Mouse (Mus musculus): ENCODE results near the gene Rpia. TPM values are rescaled to one million over a fixed set of nuclear protein-coding genes. Genes with fewer than 3 reads are reported as not detected.

Rpia gene
- polyA plus RNA-seq, 1 experiment from 2014 or later: 1.4 TPM

GRCm38 (mm10) chr6:70815471-70815870, 23.4 kb upstream of the Rpia start:
- Histone ChIP-seq H3K4me1 (peaks cover 7% of the 10 kb centered on the region), H3K27ac (replicated peaks) (no peak overlapping the region), H3K9me3 (replicated peaks) (no peaks in the 10 kb centered on the region), H3K36me3 (no peaks in the 10 kb centered on the region), H3K4me3 (no peak overlapping the region), H3K27me3 (ENCODE audit: low read depth, poor library complexity, severe bottlenecking) (no peaks in the 10 kb centered on the region)
- no peak for DNase-seq (ENCODE audit: low spot score)
- WGBS: 82% methylated on average over 8 of the region's 8 CpGs

- H3K4me1 ChIP-seq: peaks cover 7% of the 10 kb centered on the region
- DNase-seq (ENCODE audit: low spot score): no peak
- no peak overlapping the region for H3K4me3 ChIP-seq
- WGBS: 81% methylated on average over 4 of the region's 4 CpGs
- H3K9me3 ChIP-seq (replicated peaks): no peaks in the 10 kb centered on the region
- H3K27ac ChIP-seq (replicated peaks): no peak overlapping the region
- no peaks in the 10 kb centered on the region for H3K36me3 ChIP-seq
- H3K27me3 ChIP-seq (ENCODE audit: low read depth, poor library complexity, severe bottlenecking): no peaks in the 10 kb centered on the region
These were observed 22.6 kb upstream of the Rpia start for GRCm38 (mm10) chr6:70814629-70814950.

- Histone ChIP-seq H3K27ac (replicated peaks) (no peak overlapping the region), H3K4me1 (peaks cover 7% of the 10 kb centered on the region), H3K9me3 (replicated peaks) (no peaks in the 10 kb centered on the region), H3K36me3 (no peaks in the 10 kb centered on the region), H3K4me3 (no peak overlapping the region), H3K27me3 (ENCODE audit: low read depth, poor library complexity, severe bottlenecking) (no peaks in the 10 kb centered on the region)
- 89% methylated on average over 18 of the region's 18 CpGs for WGBS
- no peak for DNase-seq (ENCODE audit: low spot score)
These were observed 22.0 kb upstream of the Rpia start for GRCm38 (mm10) chr6:70813921-70814628.

- no peaks in the 10 kb centered on the region for H3K36me3 ChIP-seq
- no peak for DNase-seq (ENCODE audit: low spot score)
- 42% methylated on average over 4 of the region's 4 CpGs for WGBS
- no peaks in the 10 kb centered on the region for H3K27me3 ChIP-seq (ENCODE audit: low read depth, poor library complexity, severe bottlenecking)
- no peaks in the 10 kb centered on the region for H3K9me3 ChIP-seq (replicated peaks)
- no peak overlapping the region for H3K27ac ChIP-seq (replicated peaks)
- H3K4me3 ChIP-seq: no peak overlapping the region
- H3K4me1 ChIP-seq: peaks cover 10% of the 10 kb centered on the region
These were observed 20.5 kb upstream of the Rpia start for GRCm38 (mm10) chr6:70812526-70812895.

GRCm38 (mm10) chr6:70811557-70812525, 19.8 kb upstream of the Rpia start:
- Histone ChIP-seq H3K36me3 (no peaks in the 10 kb centered on the region), H3K4me1 (peaks cover 10% of the 10 kb centered on the region), H3K27me3 (ENCODE audit: low read depth, poor library complexity, severe bottlenecking) (0 out of 2 replicates have a peak, but pooled peaks cover under 1% of the 10 kb centered on the region), H3K4me3 (no peak overlapping the region), H3K27ac (replicated peaks) (no peak overlapping the region), H3K9me3 (replicated peaks) (no peaks in the 10 kb centered on the region)
- peak; percentile 61 for DNase-seq (ENCODE audit: low spot score)
- 26% methylated on average over 6 of the region's 6 CpGs for WGBS

- no peak for DNase-seq (ENCODE audit: low spot score)
- 83% methylated on average over 1 of the region's 1 CpGs for WGBS
- peaks cover 22% of the 10 kb centered on the region for H3K4me1 ChIP-seq
- no peak overlapping the region for H3K27ac ChIP-seq (replicated peaks)
- H3K36me3 ChIP-seq: no peaks in the 10 kb centered on the region
- 0 out of 2 replicates have a peak, but pooled peaks cover 3% of the 10 kb centered on the region for H3K27me3 ChIP-seq (ENCODE audit: low read depth, poor library complexity, severe bottlenecking)
- no peaks in the 10 kb centered on the region for H3K9me3 ChIP-seq (replicated peaks)
- no peak overlapping the region for H3K4me3 ChIP-seq
These were observed 18.5 kb upstream of the Rpia start for GRCm38 (mm10) chr6:70810524-70810923.

GRCm38 (mm10) chr6:70806514-70806912, 14.5 kb upstream of the Rpia start:
- Histone ChIP-seq H3K4me3 (no peak overlapping the region), H3K27me3 (ENCODE audit: low read depth, poor library complexity, severe bottlenecking) (0 out of 2 replicates have a peak, but pooled peaks cover 3% of the 10 kb centered on the region), H3K36me3 (no peaks in the 10 kb centered on the region), H3K9me3 (replicated peaks) (no peaks in the 10 kb centered on the region), H3K4me1 (peaks cover 15% of the 10 kb centered on the region), H3K27ac (replicated peaks) (no peak overlapping the region; the same call in 1 of the 2 replicates)
- DNase-seq (ENCODE audit: low spot score): no peak
- 35% methylated on average over 1 of the region's 1 CpGs for WGBS

GRCm38 (mm10) chr6:70805820-70806513, 13.9 kb upstream of the Rpia start:
- WGBS: 10% methylated on average over 13 of the region's 13 CpGs
- no peaks in the 10 kb centered on the region for H3K36me3 ChIP-seq
- 0 out of 2 replicates have a peak, but pooled peaks cover 3% of the 10 kb centered on the region for H3K27me3 ChIP-seq (ENCODE audit: low read depth, poor library complexity, severe bottlenecking)
- peaks cover 15% of the 10 kb centered on the region for H3K4me1 ChIP-seq
- DNase-seq (ENCODE audit: low spot score): peak; percentile 74
- H3K9me3 ChIP-seq (replicated peaks): no peaks in the 10 kb centered on the region
- peak overlapping the region; percentile 17; the same call in 1 of the 2 replicates for H3K27ac ChIP-seq (replicated peaks)
- H3K4me3 ChIP-seq: 0 out of 2 replicates have a peak overlapping the region, but pooled peaks have one; percentile 18

- Histone ChIP-seq H3K4me3 (peak overlapping the region; percentile 8; the same call in 1 of the 2 replicates), H3K9me3 (replicated peaks) (no peaks in the 10 kb centered on the region), H3K4me1 (peaks cover 15% of the 10 kb centered on the region), H3K27me3 (ENCODE audit: low read depth, poor library complexity, severe bottlenecking) (0 out of 2 replicates have a peak, but pooled peaks cover 3% of the 10 kb centered on the region), H3K27ac (replicated peaks) (no peak overlapping the region), H3K36me3 (no peaks in the 10 kb centered on the region)
- WGBS: 18% methylated on average over 7 of the region's 7 CpGs
- DNase-seq (ENCODE audit: low spot score): peak; percentile 61
These were observed 13.2 kb upstream of the Rpia start for GRCm38 (mm10) chr6:70805267-70805666.

- no peak overlapping the region; the same call in 1 of the 2 replicates for H3K4me3 ChIP-seq
- 28% methylated on average over 3 of the region's 3 CpGs for WGBS
- H3K27me3 ChIP-seq (ENCODE audit: low read depth, poor library complexity, severe bottlenecking): 0 out of 2 replicates have a peak, but pooled peaks cover 3% of the 10 kb centered on the region
- no peaks in the 10 kb centered on the region for H3K9me3 ChIP-seq (replicated peaks)
- H3K4me1 ChIP-seq: peaks cover 15% of the 10 kb centered on the region
- H3K27ac ChIP-seq (replicated peaks): no peak overlapping the region
- no peaks in the 10 kb centered on the region for H3K36me3 ChIP-seq
- DNase-seq (ENCODE audit: low spot score): peak; percentile 50
These were observed 12.6 kb upstream of the Rpia start for GRCm38 (mm10) chr6:70804632-70805031.

- H3K4me3 ChIP-seq: no peak overlapping the region
- DNase-seq (ENCODE audit: low spot score): peak; percentile 66
- H3K36me3 ChIP-seq: no peaks in the 10 kb centered on the region
- no peak overlapping the region for H3K27ac ChIP-seq (replicated peaks)
- H3K27me3 ChIP-seq (ENCODE audit: low read depth, poor library complexity, severe bottlenecking): no peaks in the 10 kb centered on the region
- WGBS: 20% methylated on average over 9 of the region's 9 CpGs
- no peaks in the 10 kb centered on the region for H3K9me3 ChIP-seq (replicated peaks)
- H3K4me1 ChIP-seq: peaks cover 4% of the 10 kb centered on the region
These were observed 5.7 kb upstream of the Rpia start for GRCm38 (mm10) chr6:70797581-70798251.

GRCm38 (mm10) chr6:70796940-70797339, 4.9 kb upstream of the Rpia start:
- DNase-seq (ENCODE audit: low spot score): no peak
- 84% methylated on average over 6 of the region's 6 CpGs for WGBS
- H3K36me3 ChIP-seq: no peaks in the 10 kb centered on the region
- no peaks in the 10 kb centered on the region for H3K9me3 ChIP-seq (replicated peaks)
- H3K27me3 ChIP-seq (ENCODE audit: low read depth, poor library complexity, severe bottlenecking): no peaks in the 10 kb centered on the region
- H3K4me3 ChIP-seq: no peak overlapping the region
- H3K27ac ChIP-seq (replicated peaks): no peak overlapping the region
- peaks cover 7% of the 10 kb centered on the region for H3K4me1 ChIP-seq

Measured in midbrain, embryonic 10.5 days (tissue).